Mouse (Mus musculus) E14TG2a.4 (cell line): ENCODE results near the gene Zc3h4.

Experiments
- H3K27me3 ChIP-seq: 2 replicates; pipeline ENCODE4 v1.6.1; 2014; ENCODE audit warnings: low read length, control low read depth; ENCODE audit not compliant: insufficient read depth
- H3K36me3 ChIP-seq: 2 replicates; pipeline ENCODE4 v1.6.1; 2014; ENCODE audit warnings: low read length, control low read depth; ENCODE audit not compliant: insufficient read depth
- H3K4me1 ChIP-seq: replicated peaks from 2 replicates; pipeline ENCODE4 v1.6.1; 2014; ENCODE audit warnings: low read depth, low read length, control low read depth
- H3K4me3 ChIP-seq: replicated peaks from 2 replicates; pipeline ENCODE4 v1.5.1; 2014; ENCODE audit warnings: mild to moderate bottlenecking, low read length
- H3K9me3 ChIP-seq: 2 replicates; pipeline ENCODE4 v1.6.1; 2014; ENCODE audit warnings: low read length, control low read depth
- CTCF ChIP-seq: conservative IDR thresholded peaks from 2 replicates; pipeline ENCODE4 v1.5.1; 2014; ENCODE audit warnings: low read length
- NANOG ChIP-seq: IDR thresholded peaks from 2 replicates; pipeline ENCODE4 v1.6.1; 2014; ENCODE audit warnings: borderline replicate concordance, low read length, mixed read lengths
- POU5F1 ChIP-seq: IDR thresholded peaks from 2 replicates; pipeline ENCODE4 v1.6.1; 2014; ENCODE audit warnings: low read length, borderline replicate concordance

The Zc3h4 gene

GRCm38 (mm10) chr7:16400689-16401611 lies at the start of gene Zc3h4:
Zc3h4 (plus strand) TSS chr7:16400910.
- H3K4me1 ChIP-seq = peaks cover 51% of the 10 kb centered on the region
- H3K27me3 ChIP-seq = no peaks in the 10 kb centered on the region
- no peak for TF ChIP-seq POU5F1
- no peak for TF ChIP-seq CTCF
- no peak for TF ChIP-seq NANOG
- H3K9me3 ChIP-seq = no peaks in the 10 kb centered on the region
- peaks cover 29% of the 10 kb centered on the region for H3K36me3 ChIP-seq
- H3K4me3 ChIP-seq = peak within 1 kb of the TSS; percentile 94

GRCm38 (mm10) chr7:16355854-16356594 lies 44.7 kb upstream of the Zc3h4 start:
- TF ChIP-seq POU5F1 (no peak), NANOG (no peak), CTCF (no peak)

GRCm38 (mm10) chr7:16357602-16358001 lies 43.1 kb upstream of the Zc3h4 start:
- Histone ChIP-seq H3K4me3 (no peak overlapping the region), H3K27me3 (no peaks in the 10 kb centered on the region), H3K36me3 (peaks cover 88% of the 10 kb centered on the region), H3K9me3 (no peaks in the 10 kb centered on the region), H3K4me1 (peaks cover 58% of the 10 kb centered on the region)
- TF ChIP-seq POU5F1 = no peak
- TF ChIP-seq NANOG = no peak
- no peak for TF ChIP-seq CTCF

More at GRCm38 (mm10) chr7:16355854-16356594, 44.7 kb upstream of the Zc3h4 start:
- Histone ChIP-seq H3K27me3 (no peaks in the 10 kb centered on the region), H3K4me3 (no peak overlapping the region), H3K36me3 (peaks cover 88% of the 10 kb centered on the region), H3K9me3 (no peaks in the 10 kb centered on the region), H3K4me1 (peaks cover 43% of the 10 kb centered on the region)

- Histone ChIP-seq H3K9me3 (no peaks in the 10 kb centered on the region), H3K4me3 (0 out of 2 replicates have a peak overlapping the region, but pooled peaks have one; percentile 32), H3K36me3 (peaks cover 99% of the 10 kb centered on the region), H3K4me1 (peaks cover 87% of the 10 kb centered on the region), H3K27me3 (no peaks in the 10 kb centered on the region)
- TF ChIP-seq NANOG = no peak
- TF ChIP-seq CTCF = no peak
- TF ChIP-seq POU5F1 = no peak
These were observed 36.4 kb upstream of the Zc3h4 start for GRCm38 (mm10) chr7:16364319-16364718.

- Histone ChIP-seq H3K27me3 (no peaks in the 10 kb centered on the region), H3K4me1 (peaks cover 90% of the 10 kb centered on the region), H3K4me3 (peak overlapping the region; percentile 32; the same call in 1 of the 2 replicates), H3K9me3 (no peaks in the 10 kb centered on the region), H3K36me3 (peaks cover 99% of the 10 kb centered on the region)
- peak; percentile 96 for TF ChIP-seq NANOG
- no peak for TF ChIP-seq CTCF
- peak; percentile 92 for TF ChIP-seq POU5F1
These were observed 35.7 kb upstream of the Zc3h4 start for GRCm38 (mm10) chr7:16364901-16365500.

- TF ChIP-seq NANOG (no peak), POU5F1 (no peak), CTCF (no peak)
- no peaks in the 10 kb centered on the region for H3K27me3 ChIP-seq
- H3K4me3 ChIP-seq = peak overlapping the region; percentile 30
- H3K4me1 ChIP-seq = peaks cover 90% of the 10 kb centered on the region
- H3K36me3 ChIP-seq = peaks cover 99% of the 10 kb centered on the region
- H3K9me3 ChIP-seq = no peaks in the 10 kb centered on the region
These were observed 34.5 kb upstream of the Zc3h4 start for GRCm38 (mm10) chr7:16366133-16366646.

GRCm38 (mm10) chr7:16366669-16367068 lies 34.0 kb upstream of the Zc3h4 start:
- H3K36me3 ChIP-seq = peaks cover 97% of the 10 kb centered on the region
- no peaks in the 10 kb centered on the region for H3K27me3 ChIP-seq
- no peak for TF ChIP-seq CTCF
- TF ChIP-seq POU5F1 = no peak
- no peak for TF ChIP-seq NANOG
- peaks cover 86% of the 10 kb centered on the region for H3K4me1 ChIP-seq
- no peaks in the 10 kb centered on the region for H3K9me3 ChIP-seq
- peak overlapping the region; percentile 30; the same call in 1 of the 2 replicates for H3K4me3 ChIP-seq
